Mouse (Mus musculus) large intestine, adult 2 months (tissue): ENCODE results near the gene Theg. TPM values are rescaled to one million over a fixed set of nuclear protein-coding genes. Genes with fewer than 3 reads are reported as not detected.

Source experiments
- DNase-seq: peaks from one replicate; pipeline ENCODE4 v3.0.0-alpha.2; 2012; ENCODE audit warnings: low read depth, low spot score
- WGBS: fragments of 180-500 bp; shearing (Covaris S2); methylation state at CpG from one replicate; pipeline ENCODE4 v1.1.7; 2018; 5-methylcytosine and 5-hydroxymethylcytosine counted together
- polyA plus RNA-seq: library from polyadenylated mRNA; depleted of rRNA; stranded (reverse); fragments of >200 nt; gene quantifications from 2 replicates; pipeline ENCODE4 v1.2.3, GENCODE M21; 2012

The Theg gene
- polyA plus RNA-seq, 1 experiment = not detected

DNA sequence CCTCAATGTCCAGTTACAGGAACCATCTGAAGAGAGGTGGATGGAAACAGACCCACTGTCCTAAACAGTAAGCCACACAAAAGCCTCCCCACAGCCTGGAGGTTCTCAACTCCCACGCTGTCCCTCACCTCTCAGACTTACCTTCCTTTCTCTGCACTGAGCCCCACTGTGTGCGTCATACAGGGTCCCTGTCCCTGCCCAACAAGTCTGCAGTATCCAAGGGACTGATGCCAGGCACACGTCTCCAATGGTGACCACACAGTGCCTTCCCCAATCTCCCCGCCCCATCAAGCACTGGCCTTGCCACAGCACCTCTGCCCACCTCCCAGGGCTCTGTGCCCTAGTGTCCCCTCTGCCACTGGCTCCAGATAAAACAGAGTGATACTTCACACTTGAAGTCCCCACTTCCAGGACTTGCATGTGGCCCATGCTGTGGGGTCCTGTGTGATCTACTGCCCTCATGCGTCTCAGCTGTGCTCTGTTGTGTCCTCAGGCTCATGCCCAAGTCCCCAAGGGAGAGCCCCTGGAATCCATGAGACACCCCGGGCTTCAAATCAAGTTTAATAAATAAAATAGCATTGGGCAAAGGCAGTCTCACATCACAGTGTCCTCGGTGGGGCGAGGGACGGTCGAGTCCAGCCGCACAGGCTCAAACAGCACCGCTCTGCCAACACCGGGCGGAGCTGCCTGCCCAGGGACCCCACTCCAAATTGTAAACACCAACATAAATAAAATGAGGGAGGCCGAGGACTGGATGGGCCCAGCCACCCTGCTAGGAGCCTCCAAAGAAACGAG, 47.2 kb downstream of the Theg start:
- DNase-seq = no peak

DNA sequence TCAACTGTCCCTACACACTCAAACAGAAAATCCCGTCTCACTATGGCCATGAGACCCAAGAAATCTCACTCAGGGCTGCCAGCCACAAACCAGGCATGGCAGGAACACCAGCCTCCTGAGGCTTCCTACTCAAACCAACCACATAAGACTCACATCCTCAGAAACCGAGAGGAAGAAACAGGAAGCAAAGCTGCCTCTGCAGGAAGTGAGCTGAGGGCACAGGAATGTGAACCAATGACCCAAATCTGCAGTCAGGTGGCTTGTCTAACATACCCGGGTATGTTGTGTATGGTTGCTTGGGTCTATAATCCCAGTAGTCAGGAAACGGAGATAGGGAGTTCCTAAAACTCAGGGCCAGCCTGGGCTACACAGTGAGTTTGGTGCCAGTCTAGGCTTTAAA, 48.3 kb downstream of the Theg start:
- 50% methylated on average over 4 of the region's 4 CpGs for WGBS

More for the DNA sequence above, 47.2 kb downstream of the Theg start:
- WGBS = 89% methylated on average over 16 of the region's 16 CpGs

DNA sequence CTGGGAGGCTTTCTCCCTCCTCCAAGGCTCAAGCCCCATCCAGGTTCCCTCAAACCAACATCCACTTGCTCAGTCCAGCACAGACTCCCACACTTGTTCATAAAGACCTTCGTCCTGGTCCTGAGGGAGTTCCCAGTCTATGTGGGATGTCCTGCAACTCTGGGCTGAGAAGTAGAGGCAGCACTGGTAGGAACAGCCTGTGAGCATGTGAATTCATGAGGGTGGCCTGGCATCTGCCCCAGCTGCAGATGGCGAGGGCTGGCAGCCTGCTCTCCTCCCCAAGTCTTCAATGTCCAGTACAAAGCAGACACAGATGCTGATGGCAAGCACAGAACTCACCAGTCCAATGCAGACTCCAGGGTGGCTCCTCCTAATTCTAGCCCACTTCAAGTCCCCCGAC, 48.8 kb downstream of the Theg start:
- no peak for DNase-seq
- WGBS = 83% methylated on average over 3 of the region's 3 CpGs

More for the DNA sequence above, 48.3 kb downstream of the Theg start:
- no peak for DNase-seq

DNA sequence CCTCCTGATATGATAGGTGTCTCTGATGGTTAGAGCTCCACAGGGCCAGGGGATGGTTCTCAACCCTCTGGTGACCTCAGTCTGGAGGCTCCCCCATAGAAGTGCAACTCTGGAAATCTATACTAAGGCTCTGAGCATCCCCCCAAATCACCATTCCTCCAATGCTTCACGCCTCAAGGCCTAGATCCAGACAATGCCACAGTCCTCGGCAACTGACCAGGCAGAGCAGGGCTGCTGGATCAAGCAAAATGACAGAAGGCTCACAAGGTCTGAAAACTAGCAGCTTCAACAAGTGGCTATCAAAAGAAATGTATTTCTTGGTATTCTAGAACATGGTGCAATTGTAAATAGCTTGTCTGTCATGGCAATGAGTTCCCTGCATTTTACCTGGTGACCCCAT, 49.4 kb downstream of the Theg start:
- no peak for DNase-seq
- 94% methylated on average over 2 of the region's 2 CpGs for WGBS

DNA sequence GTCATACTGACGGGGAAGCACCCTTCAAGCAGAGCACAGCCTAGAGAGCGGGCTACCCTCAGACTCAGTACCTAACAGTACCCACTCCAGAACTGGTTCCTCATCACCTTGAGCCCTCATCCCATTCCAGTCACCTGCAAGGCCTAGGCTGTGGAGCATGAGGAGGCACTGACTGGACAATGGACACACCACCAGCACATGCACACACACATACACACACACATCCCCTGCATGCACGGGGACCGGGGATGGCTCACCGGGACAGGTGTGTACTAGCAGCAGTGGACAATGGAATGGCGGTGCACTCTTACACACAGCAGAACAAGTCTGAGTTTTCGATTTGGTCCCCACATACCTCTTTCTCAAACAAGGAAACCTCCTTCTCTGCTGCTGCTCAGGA, 49.9 kb downstream of the Theg start:
- DNase-seq = no peak
- WGBS = 89% methylated on average over 7 of the region's 7 CpGs

DNA sequence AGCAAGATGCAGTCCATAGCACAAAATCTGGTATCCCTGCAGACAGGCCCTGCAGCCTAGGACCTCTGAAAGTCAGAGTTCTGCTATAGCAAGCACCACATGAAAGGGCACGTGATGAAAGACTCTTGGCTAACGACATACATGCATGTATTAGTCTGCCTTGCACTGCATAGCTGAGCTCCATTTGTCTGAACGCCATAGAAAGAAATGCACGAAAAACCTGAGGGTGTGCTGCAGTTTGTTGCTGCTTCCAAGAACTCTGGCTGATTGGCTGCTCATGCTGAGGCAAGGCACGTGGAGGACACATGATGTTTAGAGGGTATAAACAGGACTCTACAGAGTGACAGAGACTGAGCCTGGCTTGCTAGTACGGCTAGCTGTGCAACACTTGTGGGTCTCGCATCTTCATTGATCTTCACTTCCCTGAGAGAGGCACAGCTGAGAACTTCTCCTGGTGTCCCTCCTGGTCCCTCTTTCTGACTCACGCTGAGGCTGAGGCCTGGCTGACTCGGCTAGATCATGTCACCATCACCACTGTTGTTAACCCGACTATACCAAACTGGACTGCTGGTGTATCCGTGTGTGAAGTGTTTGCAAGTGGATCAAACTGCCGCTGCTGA, 50.6 kb downstream of the Theg start:
- WGBS = 81% methylated on average over 12 of the region's 12 CpGs
- no peak for DNase-seq

DNA sequence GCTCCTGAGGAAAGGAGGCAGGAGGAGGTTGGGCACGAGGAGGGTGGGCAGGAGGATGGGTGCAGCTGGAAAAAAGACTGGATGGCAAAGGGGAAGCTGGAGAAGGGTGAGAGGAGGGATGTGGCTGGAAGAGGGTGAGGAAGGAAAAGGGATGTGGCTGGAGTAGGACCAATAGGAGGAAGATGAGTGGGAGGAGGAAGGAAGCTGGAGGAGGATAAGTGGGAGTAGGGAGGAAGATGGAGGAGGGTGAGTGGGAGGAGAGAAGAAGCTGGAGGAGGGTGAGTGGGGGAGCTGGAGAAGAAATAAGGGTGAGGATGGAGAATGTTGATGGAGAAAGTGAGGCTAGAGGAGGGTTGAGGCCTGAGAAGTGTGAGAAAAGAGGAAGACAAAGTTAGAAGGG, 51.7 kb downstream of the Theg start:
- WGBS = 63% methylated on average over 1 of the region's 1 CpGs
- DNase-seq = no peak

DNA sequence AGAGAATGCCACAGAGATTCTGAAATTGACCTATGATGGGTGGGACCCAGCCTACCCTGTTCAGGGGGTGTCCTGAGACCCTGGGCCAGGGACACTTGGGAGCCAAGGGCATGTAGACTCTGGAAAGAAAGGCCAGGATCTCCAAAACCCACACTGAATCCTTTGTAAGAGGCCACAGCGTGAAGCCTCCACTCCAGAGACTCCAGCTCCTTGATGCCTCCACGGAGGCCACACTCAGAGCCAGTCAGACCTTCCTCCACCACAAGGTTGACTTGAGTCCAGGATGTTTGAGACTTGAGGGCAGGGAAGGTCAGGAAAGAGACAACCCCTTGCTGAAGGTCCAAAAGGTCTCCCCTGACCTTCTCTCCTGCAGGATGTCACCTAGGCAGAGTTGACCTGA, 52.7 kb downstream of the Theg start:
- WGBS = 90% methylated on average over 2 of the region's 2 CpGs
- DNase-seq = no peak

DNA sequence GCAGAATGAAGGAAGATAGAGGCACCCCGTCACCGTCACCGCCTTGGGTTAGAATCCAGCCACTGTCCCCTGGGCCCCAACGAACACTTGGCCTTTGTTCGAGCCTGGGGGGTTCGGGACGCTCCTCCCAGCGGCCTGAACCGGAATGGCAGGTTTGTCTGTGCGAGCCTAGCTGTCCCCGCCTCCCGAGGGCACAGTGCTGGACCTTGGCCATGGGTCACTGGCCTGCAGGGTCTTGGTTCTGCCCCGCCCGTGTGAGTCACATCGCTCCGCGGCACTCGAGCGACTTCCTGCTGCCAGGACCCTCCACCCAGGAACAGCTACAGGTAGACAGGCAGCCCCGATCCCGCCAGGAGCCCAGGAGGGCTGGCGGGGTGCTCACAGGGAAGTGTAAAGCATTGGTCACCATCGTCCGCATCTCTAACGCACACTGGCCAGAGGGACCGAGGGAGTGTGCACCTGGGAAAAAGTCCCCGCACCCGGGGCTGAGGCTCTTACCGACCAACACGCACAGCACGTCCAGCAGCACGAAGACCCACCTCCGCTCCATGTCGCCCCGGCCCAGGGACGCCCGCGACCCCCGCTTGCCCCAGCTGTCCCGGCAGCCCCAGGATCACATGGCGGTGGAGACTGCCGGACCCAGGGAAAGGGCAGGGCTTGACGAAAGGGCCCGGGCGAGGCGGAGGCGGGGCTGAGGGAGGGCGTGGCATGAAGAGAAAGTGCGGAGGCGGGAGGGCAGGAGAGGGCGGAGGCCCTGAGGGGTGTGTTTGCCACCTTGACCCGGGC, 53.8 kb downstream of the Theg start, which contains the start of gene Plpp2:
Gene Plpp2 (minus strand): TSS at position 671 of the 786 bp plus-strand sequence.
- under 1% methylated on average over 52 of the region's 52 CpGs for WGBS
- peak; percentile 89 for DNase-seq

DNA sequence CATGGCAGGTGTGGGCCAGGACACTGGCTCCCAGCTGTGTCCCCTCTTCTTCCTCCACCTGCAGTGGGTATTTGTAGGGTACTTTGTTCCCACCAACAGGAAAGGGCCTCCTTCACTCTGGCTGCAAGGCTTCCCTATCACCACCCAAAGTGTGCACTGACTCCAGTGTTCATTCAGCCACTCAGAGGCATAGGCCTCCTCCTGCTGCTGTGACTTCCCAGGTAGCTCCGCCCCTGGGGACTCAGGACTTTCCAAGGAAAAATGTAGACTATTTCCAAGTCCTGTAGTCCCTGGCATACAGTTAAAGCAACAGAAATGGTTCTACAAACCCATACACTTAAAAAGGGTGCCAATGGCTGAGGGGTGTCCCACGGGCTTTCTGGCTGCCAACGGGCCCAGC, 54.5 kb downstream of the Theg start:
- DNase-seq = no peak
- 18% methylated on average over 3 of the region's 3 CpGs for WGBS

DNA sequence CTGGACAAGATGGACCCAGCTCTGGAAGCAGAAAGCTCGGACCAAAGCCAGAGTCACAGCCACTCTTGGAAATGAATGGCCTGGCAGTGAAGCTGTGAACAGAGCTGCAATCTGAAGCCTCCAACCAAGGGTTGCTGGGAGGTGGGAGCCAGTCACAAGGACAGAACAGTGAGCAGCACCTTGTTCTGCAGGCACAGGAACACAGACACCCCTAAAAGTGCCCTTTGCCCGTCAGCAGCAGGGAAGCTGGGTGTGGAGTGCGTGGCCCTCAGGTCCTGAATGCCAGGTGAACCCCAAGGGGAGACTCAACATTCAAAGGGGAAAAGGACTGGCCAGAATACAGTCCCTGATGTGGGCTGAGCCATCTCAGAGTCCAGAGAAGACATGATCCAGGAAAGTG, 55.5 kb downstream of the Theg start:
- WGBS = 28% methylated on average over 3 of the region's 3 CpGs
- no peak for DNase-seq

DNA sequence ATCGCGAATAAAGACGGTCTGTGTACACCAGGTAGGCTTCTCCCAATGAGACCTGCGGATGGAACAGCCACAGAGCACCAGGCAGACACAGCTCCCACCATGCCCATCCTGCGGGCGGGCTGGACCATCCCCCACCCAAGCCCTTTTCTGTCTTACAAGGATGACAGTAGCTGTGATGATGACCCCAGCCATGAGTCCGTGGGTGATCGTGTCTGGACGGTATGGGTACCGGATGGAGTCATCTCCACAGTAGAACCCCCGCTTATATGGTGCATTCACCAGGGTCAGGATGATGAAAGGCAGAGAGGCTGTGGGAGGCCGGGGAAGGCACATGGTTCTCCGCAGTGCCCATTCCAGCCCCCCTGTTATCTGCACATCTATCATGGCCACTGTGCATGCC, 56.4 kb downstream of the Theg start:
- DNase-seq = no peak
- WGBS = 96% methylated on average over 13 of the region's 13 CpGs

DNA sequence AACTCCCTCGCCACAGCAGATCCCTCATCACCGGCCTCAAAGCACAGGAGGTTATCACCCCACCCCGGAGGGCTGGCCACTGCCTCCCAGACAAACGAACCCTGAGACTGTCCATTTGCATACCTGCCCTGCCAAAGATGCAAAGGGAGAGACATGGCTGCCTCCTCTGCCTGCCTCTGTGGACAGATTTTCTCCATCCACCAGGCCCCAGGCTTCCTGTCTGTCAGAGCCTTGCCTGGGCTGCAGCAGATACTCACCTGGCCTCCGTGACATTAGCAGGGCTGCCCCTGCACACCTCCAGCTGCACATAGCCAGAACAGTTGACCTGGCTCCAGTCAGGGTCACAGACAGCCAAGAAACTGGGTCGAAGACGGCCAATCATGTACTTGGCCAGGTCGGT, 56.9 kb downstream of the Theg start:
- 84% methylated on average over 8 of the region's 8 CpGs for WGBS

DNA sequence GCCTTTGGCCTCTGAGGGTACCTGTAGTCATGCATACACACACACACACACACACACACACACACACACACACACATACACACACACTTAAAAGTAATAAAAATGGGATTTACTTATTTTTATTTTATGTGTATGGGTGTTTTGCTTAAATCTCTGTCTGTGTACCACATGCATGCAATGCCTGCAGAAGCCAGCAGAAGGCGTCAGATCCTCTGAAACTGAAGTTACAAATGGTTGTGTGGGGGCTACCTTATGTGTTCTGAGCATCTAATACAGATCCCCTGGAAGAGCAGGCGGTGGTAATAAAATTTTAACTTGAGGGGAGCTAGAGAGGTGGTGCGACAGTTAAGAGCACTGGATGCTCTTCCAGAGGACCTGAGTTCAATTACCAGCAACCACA, 59.0 kb downstream of the Theg start:
- whole genome bisulfite sequencing = 91% methylated on average over 3 of the region's 3 CpGs
- no peak for DNase-seq

More for the DNA sequence above, 56.9 kb downstream of the Theg start:
- DNase-seq = no peak

DNA sequence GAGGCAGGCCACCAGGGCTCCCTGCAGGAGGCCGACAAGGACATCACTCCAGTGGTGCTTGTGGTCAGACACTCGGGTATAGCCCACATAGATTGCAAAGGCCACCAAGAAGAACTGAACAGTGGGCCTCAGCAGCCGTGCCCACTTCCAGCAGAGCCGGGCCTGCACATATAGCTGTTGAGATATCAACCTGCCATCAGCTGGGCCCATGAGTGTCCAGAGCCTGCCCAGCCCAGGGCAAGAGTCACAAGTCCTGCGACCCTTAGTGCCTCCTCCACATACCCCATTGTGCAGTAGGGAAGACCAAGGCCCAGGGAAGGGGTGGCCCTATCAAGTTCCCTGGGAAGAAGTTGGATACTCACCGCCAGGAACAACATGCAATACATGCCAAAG, 59.7 kb downstream of the Theg start:
- no peak for DNase-seq
- 83% methylated on average over 6 of the region's 6 CpGs for WGBS

DNA sequence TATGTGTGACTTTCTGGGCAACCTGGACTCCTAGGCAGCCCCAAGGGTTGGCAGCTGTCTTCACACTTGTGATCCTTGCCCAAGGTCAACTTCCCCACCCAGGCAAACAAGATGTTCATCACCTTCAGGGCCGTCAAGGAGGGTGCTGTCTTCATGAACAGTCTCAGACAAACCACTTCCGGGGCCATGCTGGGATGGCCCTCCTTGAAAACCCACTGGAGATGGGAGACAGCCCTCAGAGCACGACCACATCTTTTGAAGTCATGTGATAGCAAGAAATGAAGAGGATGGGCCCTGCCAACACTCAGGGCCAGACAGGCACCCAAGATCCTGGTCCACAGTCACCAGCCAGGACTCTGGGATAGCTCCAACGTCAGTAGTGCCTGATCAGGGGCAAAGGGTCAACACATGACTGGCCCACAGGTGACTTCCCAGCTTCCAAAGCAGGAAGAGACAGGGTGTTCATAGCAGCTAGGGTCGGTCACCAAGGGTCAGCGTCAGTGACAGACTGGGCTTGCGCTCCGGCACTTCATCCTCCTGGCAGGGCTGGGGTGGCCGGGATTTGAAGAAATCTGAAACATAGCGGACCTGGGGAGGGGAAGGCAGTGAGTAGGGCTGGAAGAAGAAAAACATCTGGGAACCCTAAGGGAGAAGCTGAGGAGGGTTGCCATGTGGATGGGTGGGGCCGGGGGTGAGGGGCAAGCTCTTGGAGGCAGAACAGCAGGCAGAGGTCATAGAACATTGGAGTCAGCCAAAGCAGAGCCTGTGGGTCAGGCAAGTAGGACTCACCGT, 60.3 kb downstream of the Theg start:
- DNase-seq = no peak
- WGBS = 83% methylated on average over 12 of the region's 12 CpGs
